Mouse (Mus musculus) MEL (cell line): ENCODE data around the gene Dagla. TPM values are rescaled to one million over a fixed set of nuclear protein-coding genes. Genes with fewer than 3 reads are reported as not detected.

ENCODE experiments used
- DNase-seq: peaks from one replicate; pipeline ENCODE4 v3.0.0; 2011; ENCODE audit warnings: low read depth, low spot score
- H3K27ac ChIP-seq: 2 replicates; pipeline ENCODE4 v1.5.1; 2012; ENCODE audit warnings: low read depth, mild to moderate bottlenecking, control low read depth, low read length, moderate library complexity; ENCODE audit not compliant: control insufficient read depth
- H3K27me3 ChIP-seq, 2 experiments: fragments of 150-350 bp in 1 of 2; sonication (generic) in 1 of 2; 2 replicates each; pipeline ENCODE4 v1.6.1; 2012; ENCODE audit warnings: low read length in 2 of 2, mild to moderate bottlenecking in 2 of 2, improper control_type of control experiment in 1 of 2, moderate library complexity in 1 of 2; ENCODE audit not compliant: insufficient read depth in 2 of 2, control insufficient read depth in 1 of 2
- H3K36me3 ChIP-seq, 2 experiments: 2 replicates each; pipeline ENCODE4 v1.6.1; 2012 to 2014; ENCODE audit warnings: low read length in 2 of 2, improper control_type of control experiment in 1 of 2, inconsistent platforms in 1 of 2, mild to moderate bottlenecking in 1 of 2; ENCODE audit not compliant: insufficient read depth in 2 of 2, control insufficient read depth in 1 of 2
- H3K4me1 ChIP-seq, 2 experiments: fragments of 150-350 bp in 1 of 2; sonication (generic) in 1 of 2; 2 replicates each; pipeline ENCODE4 v1.6.1; 2012; ENCODE audit warnings: low read length in 2 of 2, improper control_type of control experiment in 1 of 2, mild to moderate bottlenecking in 1 of 2; ENCODE audit not compliant: insufficient read depth in 2 of 2, control insufficient read depth in 1 of 2
- H3K4me3 ChIP-seq, 2 experiments: fragments of 150-350 bp in 1 of 2; sonication (generic) in 1 of 2; 2 replicates each; pipeline ENCODE4 v1.5.1; 2012; ENCODE audit warnings: low read depth in 2 of 2, low read length in 2 of 2, mild to moderate bottlenecking in 2 of 2, moderate library complexity in 2 of 2, control low read depth in 1 of 2, improper control_type of control experiment in 1 of 2; ENCODE audit not compliant: control insufficient read depth in 1 of 2, insufficient read depth in 1 of 2
- H3K79me2 ChIP-seq: 2 replicates; pipeline ENCODE4 v1.6.1; 2012; ENCODE audit warnings: mild to moderate bottlenecking, low read length, moderate library complexity; ENCODE audit not compliant: control insufficient read depth, poor library complexity, insufficient read depth
- H3K9ac ChIP-seq: 2 replicates; pipeline ENCODE4 v1.6.1; 2012; ENCODE audit warnings: low read depth, mild to moderate bottlenecking, control low read depth, low read length, moderate library complexity; ENCODE audit not compliant: control insufficient read depth, poor library complexity, severe bottlenecking
- H3K9me3 ChIP-seq: fragments of 150-350 bp; sonication (generic); replicated peaks from 2 replicates; pipeline ENCODE4 v1.6.1; 2012; ENCODE audit warnings: mild to moderate bottlenecking, low read length, improper control_type of control experiment, moderate library complexity; ENCODE audit not compliant: insufficient read depth
- BHLHE40 ChIP-seq: IDR thresholded peaks from 2 replicates; pipeline ENCODE4 v1.6.1; 2012; ENCODE audit warnings: low read depth, mild to moderate bottlenecking, inconsistent platforms, low read length, improper control_type of control experiment, borderline replicate concordance
- CHD1 ChIP-seq: IDR thresholded peaks from 2 replicates; pipeline ENCODE4 v1.6.1; 2012; ENCODE audit warnings: low read depth, mild to moderate bottlenecking, inconsistent platforms, low read length, improper control_type of control experiment
- CHD2 ChIP-seq: IDR thresholded peaks from 2 replicates; pipeline ENCODE4 v1.6.1; 2011; ENCODE audit warnings: low read length, improper control_type of control experiment
- E2F4 ChIP-seq: IDR thresholded peaks from 2 replicates; pipeline ENCODE4 v1.6.1; 2011; ENCODE audit warnings: low read depth, low read length, improper control_type of control experiment, borderline replicate concordance
- ELF1 ChIP-seq: IDR thresholded peaks from 2 replicates; pipeline ENCODE4 v1.6.1; 2014; ENCODE audit warnings: low read depth, mild to moderate bottlenecking, inconsistent platforms, low read length, improper control_type of control experiment, moderate library complexity
- ETS1 ChIP-seq: IDR thresholded peaks from 2 replicates; pipeline ENCODE4 v1.6.1; 2012; ENCODE audit warnings: low read depth, mild to moderate bottlenecking, inconsistent platforms, low read length, improper control_type of control experiment, moderate library complexity
- GATA1 ChIP-seq: IDR thresholded peaks from 2 replicates; pipeline ENCODE4 v1.6.1; 2011; ENCODE audit warnings: low read depth, low read length, improper control_type of control experiment
- HCFC1 ChIP-seq: IDR thresholded peaks from 2 replicates; pipeline ENCODE4 v1.6.1; 2012; ENCODE audit warnings: low read depth, mild to moderate bottlenecking, inconsistent platforms, low read length, improper control_type of control experiment, moderate library complexity
- JUND ChIP-seq: IDR thresholded peaks from 2 replicates; pipeline ENCODE4 v1.6.1; 2011; ENCODE audit warnings: low read depth, mild to moderate bottlenecking, improper control_type of control experiment, low read length
- KAT2A ChIP-seq: conservative IDR thresholded peaks from 2 replicates; pipeline ENCODE4 v1.6.1; 2012; ENCODE audit warnings: low read depth, low read length, improper control_type of control experiment, inconsistent platforms
- MAFK ChIP-seq: IDR thresholded peaks from 2 replicates; pipeline ENCODE4 v1.6.1; 2011; ENCODE audit warnings: low read depth, mild to moderate bottlenecking, low read length, improper control_type of control experiment, borderline replicate concordance
- MEF2A ChIP-seq: IDR thresholded peaks from 2 replicates; pipeline ENCODE4 v1.6.1; 2014; ENCODE audit warnings: low read depth, mild to moderate bottlenecking, inconsistent platforms, low read length, improper control_type of control experiment; ENCODE audit not compliant: poor library complexity, insufficient replicate concordance, severe bottlenecking; ENCODE audit errors: extremely low read depth
- MYB ChIP-seq: IDR thresholded peaks from 2 replicates; pipeline ENCODE4 v1.6.1; 2011; ENCODE audit warnings: mild to moderate bottlenecking, low read depth, low read length, improper control_type of control experiment
- MYC ChIP-seq: IDR thresholded peaks from 2 replicates; pipeline ENCODE4 v1.6.1; 2011; ENCODE audit warnings: low read depth, mild to moderate bottlenecking, low read length, improper control_type of control experiment, moderate library complexity
- NELFE ChIP-seq: IDR thresholded peaks from 2 replicates; pipeline ENCODE4 v1.6.1; 2011; ENCODE audit warnings: low read depth, low read length, improper control_type of control experiment
- NRF1 ChIP-seq: IDR thresholded peaks from 2 replicates; pipeline ENCODE4 v1.6.1; 2014; ENCODE audit warnings: low read depth, mild to moderate bottlenecking, inconsistent platforms, low read length, improper control_type of control experiment, moderate library complexity; ENCODE audit not compliant: poor library complexity, insufficient read depth, severe bottlenecking
- POLR2A ChIP-seq, 2 experiments: IDR thresholded peaks; 2 replicates each; pipeline ENCODE4 v1.6.1; 2011 to 2012; ENCODE audit warnings: low read length in 2 of 2, mild to moderate bottlenecking in 2 of 2, control low read depth in 1 of 2, improper control_type of control experiment in 1 of 2, low read depth in 1 of 2, moderate library complexity in 1 of 2; ENCODE audit not compliant: control insufficient read depth in 1 of 2, insufficient read depth in 1 of 2, poor library complexity in 1 of 2
- SIN3A ChIP-seq: IDR thresholded peaks from 2 replicates; pipeline ENCODE4 v1.6.1; 2012; ENCODE audit warnings: low read length, improper control_type of control experiment, inconsistent platforms
- SMC3 ChIP-seq: IDR thresholded peaks from 2 replicates; pipeline ENCODE4 v1.6.1; 2011; ENCODE audit warnings: low read depth, low read length, improper control_type of control experiment
- TBP ChIP-seq: IDR thresholded peaks from 2 replicates; pipeline ENCODE4 v1.8.0; 2011; ENCODE audit warnings: low read depth, low read length, improper control_type of control experiment
- TCF12 ChIP-seq: IDR thresholded peaks from 2 replicates; pipeline ENCODE4 v1.6.1; 2014; ENCODE audit warnings: low read depth, mild to moderate bottlenecking, inconsistent platforms, low read length, improper control_type of control experiment, moderate library complexity
- UBTF ChIP-seq: IDR thresholded peaks from 2 replicates; pipeline ENCODE4 v1.6.1; 2012; ENCODE audit warnings: low read depth, mild to moderate bottlenecking, inconsistent platforms, low read length, improper control_type of control experiment, moderate library complexity, borderline replicate concordance; ENCODE audit not compliant: insufficient read depth
- USF1 ChIP-seq: IDR thresholded peaks from 2 replicates; pipeline ENCODE4 v1.6.1; 2014; ENCODE audit warnings: low read depth, mild to moderate bottlenecking, inconsistent platforms, low read length, improper control_type of control experiment, moderate library complexity
- ZNF384 ChIP-seq: IDR thresholded peaks from 2 replicates; pipeline ENCODE4 v1.6.1; 2012; ENCODE audit warnings: low read depth, mild to moderate bottlenecking, inconsistent platforms, low read length, improper control_type of control experiment
- polyA plus RNA-seq, 2 experiments: library from polyadenylated mRNA; stranded (reverse) in 1 of 2; unstranded in 1 of 2; fragments of >175 nt in 1 of 2; fragments of >200 nt in 1 of 2; gene quantifications; 2 replicates each; pipeline versions ENCODE4 v1.2.1 to v1.2.4; 2012; ENCODE audit warnings: low replicate concordance in 2 of 2, low read depth in 1 of 2; ENCODE audit not compliant: insufficient read length in 2 of 2, insufficient read depth in 1 of 2, missing spikeins in 1 of 2
- total RNA-seq: library from RNA; depleted of rRNA; stranded (reverse); fragments of 300-350 nt; gene quantifications from 2 replicates; pipeline ENCODE4 v1.2.3, GENCODE M21; 2012

The Dagla gene
- total and polyA plus RNA-seq, 3 experiments, result not detected

DNA sequence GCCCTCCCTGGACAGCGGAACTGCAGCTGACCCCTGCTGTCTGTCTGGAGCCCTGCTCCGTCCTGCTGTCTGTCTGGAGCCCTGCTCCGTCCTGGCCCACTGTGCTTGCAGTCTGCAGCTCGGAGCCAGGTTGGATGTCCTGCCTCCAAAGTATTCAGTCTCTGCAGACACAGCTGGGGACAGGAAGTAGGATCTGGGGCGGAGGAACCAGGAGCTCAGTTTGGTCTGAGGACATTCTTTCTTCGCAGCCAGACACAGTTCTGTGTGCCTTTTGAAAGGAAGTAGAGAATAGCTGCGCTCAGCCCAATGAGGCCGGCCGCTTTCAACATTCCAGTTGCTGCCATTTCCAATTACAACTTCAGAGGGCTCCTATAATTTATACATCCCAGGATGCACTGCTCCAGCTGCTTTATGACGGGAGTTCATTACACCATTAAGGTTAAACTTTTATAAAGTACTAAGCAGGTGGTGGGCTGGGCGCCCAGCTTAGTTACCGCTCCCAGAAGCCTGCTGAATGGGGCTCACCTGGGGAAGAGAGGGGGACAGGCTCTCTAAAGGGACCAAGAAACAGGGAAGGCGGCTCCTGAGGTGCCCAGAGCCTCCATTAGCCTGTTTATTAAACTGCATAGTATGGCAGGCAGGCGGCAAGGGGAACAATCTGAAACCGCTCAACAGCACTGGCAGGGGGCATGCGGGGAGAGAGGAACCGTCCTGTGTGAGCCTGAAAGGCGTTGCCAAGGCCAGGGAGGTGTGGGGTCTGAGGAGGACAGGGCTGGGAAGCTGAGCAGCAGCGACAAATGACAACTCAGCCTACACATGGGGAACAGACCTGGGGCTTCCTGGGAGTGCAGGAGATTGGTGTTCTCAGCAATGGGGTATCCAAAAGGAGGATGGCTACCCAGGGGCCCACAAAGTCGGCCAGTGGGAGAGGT lies 9.8 kb downstream of the Dagla start:
- Histone ChIP-seq H3K4me1 (no peaks in the 10 kb centered on the region), H3K4me3 (no peak overlapping the region), H3K9ac (no peak overlapping the region), H3K36me3 (no peaks in the 10 kb centered on the region), H3K9me3 (no peaks in the 10 kb centered on the region), H3K27me3 (peaks cover 0 to 5% of the 10 kb centered on the region in 2 experiments; a peak in 3 of 4 replicates), H3K27ac (no peak overlapping the region), H3K79me2 (no peaks in the 10 kb centered on the region)
- TF ChIP-seq MYB (no peak), GATA1 (no peak), MYC (no peak), E2F4 (no peak), TCF12 (no peak), NRF1 (no peak), POLR2A (IDR thresholded peaks at IDR 0.05; ENCODE audit: control insufficient read depth in 1 of 2, insufficient read depth in 1 of 2, low read depth in 1 of 2, low read length in 2 of 2, poor library complexity in 1 of 2) (no peak), BHLHE40 (no peak), USF1 (no peak), KAT2A (no peak), MEF2A (no peak), SMC3 (no peak), UBTF (no peak), CHD1 (no peak), ELF1 (no peak), CHD2 (no peak), MAFK (no peak), NELFE (no peak), ZNF384 (no peak)
- DNase-seq, result no peak

DNA sequence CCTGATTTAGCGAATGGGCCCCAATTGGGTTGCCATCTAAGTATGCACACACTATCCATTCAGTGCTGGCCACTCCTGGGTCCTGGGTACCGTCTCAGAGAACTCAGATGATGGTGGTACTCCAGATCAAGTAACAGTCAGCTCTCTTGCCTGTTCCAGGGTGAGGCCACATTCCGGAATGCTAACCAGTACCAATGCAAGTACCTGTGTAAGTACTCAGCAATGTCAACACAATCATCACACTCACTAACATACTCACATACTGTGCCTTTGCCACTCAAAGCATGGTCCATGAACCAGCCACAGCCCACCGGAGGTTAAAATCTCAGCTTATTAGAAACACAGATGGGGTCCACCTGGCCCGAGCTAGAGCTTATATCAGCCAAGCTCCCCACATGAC lies 10.7 kb downstream of the Dagla start:
- peaks cover 0 to 5% of the 10 kb centered on the region in 2 experiments; a peak in 3 of 4 replicates for H3K27me3 ChIP-seq
- no peaks in the 10 kb centered on the region for H3K79me2 ChIP-seq
- H3K4me3 ChIP-seq, result no peak overlapping the region
- no peak overlapping the region for H3K9ac ChIP-seq
- no peak overlapping the region for H3K27ac ChIP-seq
- no peaks in the 10 kb centered on the region for H3K4me1 ChIP-seq
- no peak for TF ChIP-seq MYB
- TF ChIP-seq MEF2A, result no peak
- no peak for TF ChIP-seq USF1
- TF ChIP-seq ETS1, result no peak
- no peak for TF ChIP-seq NELFE
- TF ChIP-seq UBTF, result no peak
- no peak for TF ChIP-seq JUND
- no peak for TF ChIP-seq SMC3
- no peak for TF ChIP-seq TBP
- TF ChIP-seq MYC, result no peak
- TF ChIP-seq SIN3A, result no peak
- TF ChIP-seq HCFC1, result no peak
- TF ChIP-seq TCF12, result no peak
- TF ChIP-seq GATA1, result no peak
- TF ChIP-seq, all 39 proteins: peak for 0
- no peak for DNase-seq
- Histone ChIP-seq H3K9me3 (no peaks in the 10 kb centered on the region), H3K36me3 (no peaks in the 10 kb centered on the region)
